Mouse (Mus musculus) central nervous system, embryonic 14 days (tissue): ENCODE data around the gene Atg4c. TPM values are rescaled to one million over a fixed set of nuclear protein-coding genes. Genes with fewer than 3 reads are reported as not detected.

Experiments used
- polyA plus RNA-seq: library from polyadenylated mRNA; depleted of rRNA; stranded (reverse); fragments of >200 nt; gene quantifications from 2 replicates; pipeline ENCODE4 v1.2.3, GENCODE M21; 2012; rRNA removed

The Atg4c gene
- 11.6 and 12.1 TPM in 2 replicates for polyA plus RNA-seq

GRCm38 (mm10) chr4:99193810-99194582 is at the start of gene Atg4c:
Gene Atg4c (plus strand): TSS chr4:99193934.

Other genes with a start within 250 kb of the Atg4c start
- gene Angptl3, start 163.0 kb upstream of the Atg4c start, polyA plus RNA-seq = 0.06 TPM in 1 of 2 replicates, not detected in the other
- 212 and 238 TPM in 2 replicates for gene Dock7, start 73.0 kb upstream of the Atg4c start, polyA plus RNA-seq
- 1.6 and 1.7 TPM in 2 replicates for gene Gm12689, start 102.0 kb downstream of the Atg4c start, polyA plus RNA-seq